In the genomic region with DNA sequence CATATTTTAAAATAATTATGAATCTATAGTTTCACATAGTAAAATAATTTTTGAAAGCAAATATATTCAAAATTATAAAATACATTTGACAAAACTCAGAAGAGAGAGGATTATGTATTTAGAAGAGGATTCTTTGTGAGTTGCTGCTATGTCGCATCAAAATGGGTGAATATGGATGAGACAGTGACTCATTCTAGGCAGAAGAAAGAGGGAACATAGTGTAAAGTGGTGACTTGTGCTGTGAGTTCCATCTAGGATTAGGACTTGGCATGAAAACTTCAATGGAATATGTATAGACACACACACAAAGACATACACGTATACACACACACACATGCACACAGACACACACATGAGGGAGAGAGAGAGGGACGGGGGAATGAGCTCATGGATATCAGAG, we compare ENCODE assay signal across 28 mouse cellular contexts.
"Had no signal": no experiment of that assay in that cellular context is flagged by ENCODE, and none has a peak within 500 bp of the region (broad histone marks: within the 10 kb centered on the region; RNA-seq: fewer than 3 reads in every experiment).

No protein-coding gene starts in this region.

- H3K36me3 ChIP-seq: embryonic facial prominence, embryonic 10.5 days; embryonic facial prominence, embryonic 12.5 days; embryonic facial prominence, embryonic 13.5 days; embryonic facial prominence, embryonic 15.5 days; forebrain, embryonic 10.5 days; forebrain, embryonic 12.5 days; forebrain, embryonic 15.5 days had no signal

- H3K4me2 ChIP-seq: embryonic facial prominence, embryonic 12.5 days; embryonic facial prominence, embryonic 13.5 days; embryonic facial prominence, embryonic 15.5 days; forebrain, embryonic 12.5 days; forebrain, embryonic 13.5 days; forebrain, embryonic 15.5 days had no signal

- H3K27me3 ChIP-seq: embryonic facial prominence, embryonic 12.5 days; embryonic facial prominence, embryonic 13.5 days; embryonic facial prominence, embryonic 15.5 days; forebrain, embryonic 12.5 days; forebrain, embryonic 13.5 days; forebrain, embryonic 15.5 days had no signal

- H3K9ac ChIP-seq: embryonic facial prominence, embryonic 12.5 days; embryonic facial prominence, embryonic 13.5 days; embryonic facial prominence, embryonic 15.5 days; forebrain, embryonic 12.5 days; forebrain, embryonic 13.5 days; forebrain, embryonic 15.5 days; forebrain, postnatal 0 days had no signal

- ATAC-seq: forebrain, embryonic 13.5 days; forebrain, embryonic 14.5 days; forebrain, embryonic 15.5 days; forebrain, embryonic 16.5 days; forebrain, postnatal 0 days had no signal

- H3K27ac ChIP-seq: embryonic facial prominence, embryonic 10.5 days; embryonic facial prominence, embryonic 12.5 days; embryonic facial prominence, embryonic 13.5 days; embryonic facial prominence, embryonic 15.5 days; forebrain, embryonic 10.5 days; forebrain, embryonic 12.5 days; forebrain, embryonic 13.5 days; forebrain, embryonic 15.5 days; gastrocnemius, adult 2 months; heart, adult 2 months had no signal

- H3K4me1 ChIP-seq: embryonic facial prominence, embryonic 10.5 days; embryonic facial prominence, embryonic 12.5 days; embryonic facial prominence, embryonic 13.5 days; embryonic facial prominence, embryonic 15.5 days; forebrain, embryonic 10.5 days; forebrain, embryonic 12.5 days; forebrain, embryonic 13.5 days; forebrain, embryonic 15.5 days had no signal

- H3K4me3 ChIP-seq: embryonic facial prominence, embryonic 10.5 days; embryonic facial prominence, embryonic 12.5 days; embryonic facial prominence, embryonic 13.5 days; embryonic facial prominence, embryonic 15.5 days; erythroblast, embryonic 14.5 days; forebrain, embryonic 10.5 days; forebrain, embryonic 12.5 days; forebrain, embryonic 13.5 days; forebrain, embryonic 15.5 days; gastrocnemius, adult 2 months; heart, adult 2 months had no signal

- H3K9me3 ChIP-seq: embryonic facial prominence, embryonic 10.5 days; embryonic facial prominence, embryonic 12.5 days; embryonic facial prominence, embryonic 13.5 days; embryonic facial prominence, embryonic 15.5 days; forebrain, embryonic 10.5 days; forebrain, embryonic 12.5 days; forebrain, embryonic 13.5 days; forebrain, embryonic 15.5 days had no signal

- DNase-seq: cerebellum, adult 8-10 months; cerebellum, adult 9-10 months; cerebellum, adult 9-11 months; cerebellum, postnatal 10 days; cerebellum, postnatal 14 days; cerebellum, postnatal 25 days; cerebellum, postnatal 36 days; embryo, embryonic 11 days; forebrain, postnatal 0 days; gastrocnemius, adult 2 months; gastrocnemius, postnatal 10 days; gastrocnemius, postnatal 14 days; gastrocnemius, postnatal 25 days; gastrocnemius, postnatal 36 days; heart, adult 11 months; heart, adult 18-20 months; heart, adult 2 months had no signal
